Mouse (Mus musculus) stomach, embryonic 15.5 days (tissue): Measurements from ENCODE around the gene Mat2b. TPM values are rescaled to one million over a fixed set of nuclear protein-coding genes. Genes with fewer than 3 reads are reported as not detected.

ENCODE experiments used
- ATAC-seq: fragments of 200-750 bp; cut with Nextera tagmentation; 2 replicates; pipeline ENCODE4 v1.8.0; 2017; ENCODE audit warnings: low read depth, moderate number of reproducible peaks, moderate TSS enrichment; ENCODE audit not compliant: insufficient read depth, low FRiP score
- H3K27ac ChIP-seq: fragments of 300-500 bp; sonication (generic); 2 replicates; pipeline ENCODE4 v1.5.1; 2015; ENCODE audit warnings: mild to moderate bottlenecking, inconsistent platforms
- H3K27me3 ChIP-seq: fragments of 300-500 bp; sonication (generic); replicated peaks from 2 replicates; pipeline ENCODE4 v1.6.1; 2015; ENCODE audit warnings: inconsistent platforms
- H3K36me3 ChIP-seq: fragments of 300-500 bp; sonication (generic); 2 replicates; pipeline ENCODE4 v1.6.1; 2015; ENCODE audit warnings: inconsistent platforms
- H3K4me1 ChIP-seq: fragments of 300-500 bp; sonication (generic); 2 replicates; pipeline ENCODE4 v1.6.1; 2015; ENCODE audit warnings: inconsistent platforms
- H3K4me2 ChIP-seq: fragments of 300-500 bp; sonication (generic); 2 replicates; pipeline ENCODE4 v1.6.1; 2015; ENCODE audit warnings: mild to moderate bottlenecking, inconsistent platforms
- H3K4me3 ChIP-seq: fragments of 300-500 bp; sonication (generic); replicated peaks from 2 replicates; pipeline ENCODE4 v1.5.1; 2015; ENCODE audit warnings: inconsistent platforms
- H3K9ac ChIP-seq: fragments of 300-500 bp; sonication (generic); 2 replicates; pipeline ENCODE4 v1.6.1; 2015; ENCODE audit warnings: inconsistent platforms
- H3K9me3 ChIP-seq: fragments of 300-500 bp; sonication (generic); 2 replicates; pipeline ENCODE4 v1.6.1; 2016; ENCODE audit warnings: inconsistent platforms
- WGBS: fragments of 180-500 bp; shearing (Covaris S2); methylation state at CpG from one replicate; pipeline ENCODE4 v1.1.7; 2015; 5-methylcytosine and 5-hydroxymethylcytosine counted together
- polyA plus RNA-seq: library from polyadenylated mRNA; unstranded; fragments of >200 nt; fragmentation: Nextera tagmentation; extraction: Ambion mirVana; gene quantifications from 2 replicates; pipeline ENCODE4 v1.2.1, GENCODE M21; 2015

Mat2b gene
- polyA plus RNA-seq, 1 experiment from 2014 or later, result 84.4 TPM

GRCm38 (mm10) chr11:40694311-40695087 is 504 bp downstream of the Mat2b start:
- peak; percentile 24; the same call in 1 of the 2 replicates for ATAC-seq
- Histone ChIP-seq H3K4me1 (peaks cover 17% of the 10 kb centered on the region), H3K27me3 (no peaks in the 10 kb centered on the region), H3K4me2 (peak overlapping the region; percentile 79), H3K9me3 (no peaks in the 10 kb centered on the region), H3K36me3 (no peaks in the 10 kb centered on the region), H3K9ac (peak overlapping the region; percentile 66), H3K4me3 (peak overlapping the region; percentile 94), H3K27ac (peak overlapping the region; percentile 95)
- WGBS, result 0% methylated on average over 31 of the region's 31 CpGs

DNA sequence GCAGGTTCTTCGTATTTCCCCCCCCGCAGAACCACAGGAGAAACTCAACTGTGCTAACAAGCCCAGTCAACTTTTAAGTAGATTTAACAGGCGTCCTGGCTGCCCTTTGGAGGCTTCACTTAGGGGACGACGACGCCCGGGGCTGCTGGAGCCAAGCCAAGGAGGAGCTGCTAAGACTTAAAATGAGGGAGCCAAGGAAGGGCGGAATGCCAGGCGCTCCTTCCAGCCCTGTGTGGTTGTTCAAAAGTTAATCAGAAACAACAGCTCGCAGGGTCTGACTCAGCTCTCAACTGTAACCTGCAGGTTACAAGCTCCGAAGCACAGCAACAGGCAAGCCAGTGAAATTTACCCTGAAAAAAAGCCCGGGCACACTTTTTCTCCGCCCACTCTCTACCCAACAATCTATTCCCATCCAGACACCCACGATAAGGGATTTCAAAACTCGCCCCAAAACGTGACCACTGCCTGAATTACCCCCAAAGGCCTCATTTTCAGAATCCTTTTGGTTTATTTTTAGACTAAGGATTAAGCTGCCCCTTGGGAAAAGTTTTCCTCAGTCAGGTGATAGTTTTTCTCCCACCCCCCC is 1.5 kb downstream of the Mat2b start:
- peak overlapping the region; percentile 95 for H3K27ac ChIP-seq
- H3K4me2 ChIP-seq, result peak overlapping the region; percentile 79
- H3K9ac ChIP-seq, result peak overlapping the region; percentile 66
- H3K36me3 ChIP-seq, result no peaks in the 10 kb centered on the region
- H3K4me3 ChIP-seq, result peak overlapping the region; percentile 94
- peaks cover 17% of the 10 kb centered on the region for H3K4me1 ChIP-seq
- no peaks in the 10 kb centered on the region for H3K27me3 ChIP-seq
- under 1% methylated on average over 16 of the region's 16 CpGs for WGBS
- no peaks in the 10 kb centered on the region for H3K9me3 ChIP-seq
- no peak for ATAC-seq

- Histone ChIP-seq H3K4me1 (peaks cover 17% of the 10 kb centered on the region), H3K9me3 (no peaks in the 10 kb centered on the region), H3K36me3 (no peaks in the 10 kb centered on the region), H3K4me2 (peak overlapping the region; percentile 79), H3K4me3 (peak overlapping the region; percentile 94), H3K27ac (peak overlapping the region; percentile 95), H3K27me3 (no peaks in the 10 kb centered on the region), H3K9ac (peak overlapping the region; percentile 66)
- ATAC-seq, result peak; percentile 97
- WGBS, result under 1% methylated on average over 34 of the region's 36 CpGs
Observed at GRCm38 (mm10) chr11:40692511-40693365, 2.3 kb downstream of the Mat2b start.

- Histone ChIP-seq H3K9ac (peak overlapping the region; percentile 65), H3K27ac (peak overlapping the region; percentile 95), H3K27me3 (no peaks in the 10 kb centered on the region), H3K9me3 (no peaks in the 10 kb centered on the region), H3K4me3 (peak overlapping the region; percentile 94), H3K36me3 (no peaks in the 10 kb centered on the region), H3K4me1 (peaks cover 17% of the 10 kb centered on the region), H3K4me2 (peak overlapping the region; percentile 79)
- WGBS, result under 1% methylated on average over 28 of the region's 28 CpGs
- ATAC-seq, result peak; percentile 82
Observed at GRCm38 (mm10) chr11:40692101-40692509, 2.9 kb downstream of the Mat2b start.

DNA sequence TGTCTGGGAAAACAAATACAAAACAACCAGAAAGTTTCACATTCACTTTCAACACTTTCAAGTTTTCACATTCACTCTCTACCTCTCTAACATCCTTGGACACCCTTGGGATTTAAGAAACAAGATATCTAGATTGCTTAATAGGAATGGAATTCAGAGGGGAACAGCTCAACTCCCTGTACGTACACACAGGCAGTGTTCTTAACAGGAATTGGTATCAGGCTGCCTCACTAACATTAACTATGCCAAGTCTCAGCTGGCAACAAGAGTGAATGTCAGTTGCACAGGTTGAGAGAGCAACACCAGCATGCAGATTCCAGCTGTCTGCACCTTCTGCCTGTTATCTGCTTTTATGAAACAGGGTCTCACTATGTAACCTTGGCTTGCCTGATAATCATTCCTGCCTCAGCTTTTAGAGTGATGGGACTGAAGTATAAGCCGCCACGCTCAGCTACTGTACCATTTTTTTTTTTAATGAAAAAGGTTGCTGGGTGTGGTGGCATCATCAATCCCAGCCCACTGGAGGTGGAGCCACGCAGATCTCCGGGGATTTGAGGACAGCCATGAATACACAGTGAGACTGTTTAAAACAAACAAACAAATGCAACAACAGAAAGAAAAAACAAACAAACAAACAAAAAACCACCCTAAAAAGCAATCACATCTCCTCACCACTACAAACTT is 4.4 kb downstream of the Mat2b start:
- 57% methylated on average over 5 of the region's 5 CpGs for WGBS
- Histone ChIP-seq H3K4me2 (peak overlapping the region; percentile 79; the same call in 1 of the 2 replicates), H3K9me3 (no peaks in the 10 kb centered on the region), H3K36me3 (0 out of 2 replicates have a peak, but pooled peaks cover 5% of the 10 kb centered on the region), H3K4me3 (no peak overlapping the region), H3K4me1 (peaks cover 17% of the 10 kb centered on the region), H3K9ac (no peak overlapping the region), H3K27me3 (no peaks in the 10 kb centered on the region), H3K27ac (no peak overlapping the region)
- no peak for ATAC-seq

GRCm38 (mm10) chr11:40683295-40683694 is 11.7 kb downstream of the Mat2b start:
- 74% methylated on average over 3 of the region's 3 CpGs for WGBS
- H3K36me3 ChIP-seq, result peaks cover 39% of the 10 kb centered on the region

DNA sequence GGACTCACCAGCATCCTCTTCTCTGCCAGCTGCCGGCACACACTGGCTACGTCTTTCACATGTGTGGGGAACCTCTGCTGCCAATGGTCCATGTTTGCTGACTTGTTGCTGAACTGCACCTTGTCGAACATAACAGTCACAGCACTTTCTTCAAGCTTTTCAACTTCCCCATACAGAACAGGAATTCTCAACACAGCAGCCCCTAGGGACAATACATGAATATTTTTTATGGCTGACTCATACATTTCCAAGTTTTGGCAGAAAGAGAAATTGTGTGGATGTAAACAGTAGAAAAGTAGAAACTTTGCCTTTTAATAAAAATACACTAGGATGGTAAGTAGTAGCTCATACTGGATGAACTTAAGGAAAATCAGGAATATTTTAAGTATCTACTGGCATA is 12.5 kb downstream of the Mat2b start:
- no peaks in the 10 kb centered on the region for H3K4me1 ChIP-seq
- no peak overlapping the region for H3K9ac ChIP-seq
- no peak overlapping the region for H3K27ac ChIP-seq
- no peak overlapping the region for H3K4me2 ChIP-seq
- no peak for ATAC-seq
- H3K9me3 ChIP-seq, result no peaks in the 10 kb centered on the region
- H3K4me3 ChIP-seq, result no peak overlapping the region
- peaks cover 44% of the 10 kb centered on the region for H3K36me3 ChIP-seq
- WGBS, result 87% methylated on average over 3 of the region's 3 CpGs
- no peaks in the 10 kb centered on the region for H3K27me3 ChIP-seq

More at GRCm38 (mm10) chr11:40683295-40683694, 11.7 kb downstream of the Mat2b start:
- Histone ChIP-seq H3K9ac (no peak overlapping the region), H3K4me1 (no peaks in the 10 kb centered on the region), H3K27me3 (no peaks in the 10 kb centered on the region), H3K4me3 (no peak overlapping the region), H3K27ac (no peak overlapping the region), H3K4me2 (no peak overlapping the region), H3K9me3 (no peaks in the 10 kb centered on the region)
- no peak for ATAC-seq

- H3K4me1 ChIP-seq, result no peaks in the 10 kb centered on the region
- H3K9ac ChIP-seq, result no peak overlapping the region
- peaks cover 41% of the 10 kb centered on the region for H3K36me3 ChIP-seq
- ATAC-seq, result no peak
- no peaks in the 10 kb centered on the region for H3K27me3 ChIP-seq
- H3K4me2 ChIP-seq, result no peak overlapping the region
- WGBS, result 100% methylated on average over 1 of the region's 1 CpGs
- no peak overlapping the region for H3K27ac ChIP-seq
- no peak overlapping the region for H3K4me3 ChIP-seq
- no peaks in the 10 kb centered on the region for H3K9me3 ChIP-seq
Observed at GRCm38 (mm10) chr11:40677169-40677568, 17.8 kb downstream of the Mat2b start.

GRCm38 (mm10) chr11:40675014-40675730 is 19.8 kb downstream of the Mat2b start:
- Histone ChIP-seq H3K4me3 (no peak overlapping the region), H3K4me2 (no peak overlapping the region), H3K27me3 (no peaks in the 10 kb centered on the region), H3K27ac (no peak overlapping the region), H3K9ac (no peak overlapping the region), H3K36me3 (peaks cover 30% of the 10 kb centered on the region), H3K4me1 (no peaks in the 10 kb centered on the region), H3K9me3 (no peaks in the 10 kb centered on the region)
- 79% methylated on average over 4 of the region's 4 CpGs for WGBS
- no peak for ATAC-seq

- Histone ChIP-seq H3K27me3 (no peaks in the 10 kb centered on the region), H3K4me3 (no peak overlapping the region), H3K4me1 (no peaks in the 10 kb centered on the region), H3K9me3 (no peaks in the 10 kb centered on the region), H3K27ac (no peak overlapping the region), H3K4me2 (no peak overlapping the region), H3K9ac (no peak overlapping the region), H3K36me3 (no peaks in the 10 kb centered on the region)
- 61% methylated on average over 8 of the region's 8 CpGs for WGBS
- ATAC-seq, result no peak
Observed at GRCm38 (mm10) chr11:40649726-40650445, 45.1 kb downstream of the Mat2b start.
